Mouse (Mus musculus) E14TG2a.4 (cell line): ENCODE results near the gene 4930469K13Rik.

ENCODE experiments used
- H3K27me3 ChIP-seq: 2 replicates; pipeline ENCODE4 v1.6.1; 2014; ENCODE audit warnings: low read length, control low read depth; ENCODE audit not compliant: insufficient read depth
- H3K36me3 ChIP-seq: 2 replicates; pipeline ENCODE4 v1.6.1; 2014; ENCODE audit warnings: low read length, control low read depth; ENCODE audit not compliant: insufficient read depth
- H3K4me1 ChIP-seq: replicated peaks from 2 replicates; pipeline ENCODE4 v1.6.1; 2014; ENCODE audit warnings: low read depth, low read length, control low read depth
- H3K4me3 ChIP-seq: replicated peaks from 2 replicates; pipeline ENCODE4 v1.5.1; 2014; ENCODE audit warnings: mild to moderate bottlenecking, low read length
- H3K9me3 ChIP-seq: 2 replicates; pipeline ENCODE4 v1.6.1; 2014; ENCODE audit warnings: low read length, control low read depth
- CTCF ChIP-seq: conservative IDR thresholded peaks from 2 replicates; pipeline ENCODE4 v1.5.1; 2014; ENCODE audit warnings: low read length
- NANOG ChIP-seq: IDR thresholded peaks from 2 replicates; pipeline ENCODE4 v1.6.1; 2014; ENCODE audit warnings: borderline replicate concordance, low read length, mixed read lengths
- POU5F1 ChIP-seq: IDR thresholded peaks from 2 replicates; pipeline ENCODE4 v1.6.1; 2014; ENCODE audit warnings: low read length, borderline replicate concordance

The 4930469K13Rik gene

GRCm38 (mm10) chr11:34000416-34000815, 97.9 kb downstream of the 4930469K13Rik start:
- Histone ChIP-seq H3K27me3 (peaks cover 30% of the 10 kb centered on the region), H3K9me3 (no peaks in the 10 kb centered on the region), H3K4me3 (no peak overlapping the region), H3K36me3 (no peaks in the 10 kb centered on the region), H3K4me1 (no peaks in the 10 kb centered on the region)
- no peak for TF ChIP-seq POU5F1
- no peak for TF ChIP-seq NANOG
- TF ChIP-seq CTCF: no peak

GRCm38 (mm10) chr11:33998244-33998643, 100.1 kb downstream of the 4930469K13Rik start:
- H3K36me3 ChIP-seq: no peaks in the 10 kb centered on the region
- no peak for TF ChIP-seq CTCF
- TF ChIP-seq NANOG: no peak
- TF ChIP-seq POU5F1: no peak
- H3K4me3 ChIP-seq: no peak overlapping the region
- no peaks in the 10 kb centered on the region for H3K9me3 ChIP-seq
- H3K27me3 ChIP-seq: peaks cover 38% of the 10 kb centered on the region
- no peaks in the 10 kb centered on the region for H3K4me1 ChIP-seq

- no peak overlapping the region for H3K4me3 ChIP-seq
- H3K9me3 ChIP-seq: no peaks in the 10 kb centered on the region
- H3K4me1 ChIP-seq: no peaks in the 10 kb centered on the region
- peaks cover 42% of the 10 kb centered on the region for H3K27me3 ChIP-seq
- no peaks in the 10 kb centered on the region for H3K36me3 ChIP-seq
- TF ChIP-seq POU5F1 (no peak), NANOG (no peak), CTCF (no peak)
Measured at GRCm38 (mm10) chr11:33993496-33993895, 104.9 kb downstream of the 4930469K13Rik start.

GRCm38 (mm10) chr11:33992938-33993337, 105.4 kb downstream of the 4930469K13Rik start, which contains the start of gene Kcnip1:
TSS of gene Kcnip1 (minus strand) at chr11:33993152.
- peaks cover 39% of the 10 kb centered on the region for H3K27me3 ChIP-seq
- no peaks in the 10 kb centered on the region for H3K9me3 ChIP-seq
- no peaks in the 10 kb centered on the region for H3K4me1 ChIP-seq
- no peak within 1 kb of the TSS for H3K4me3 ChIP-seq
- no peaks in the 10 kb centered on the region for H3K36me3 ChIP-seq
- TF ChIP-seq NANOG: no peak
- no peak for TF ChIP-seq CTCF
- no peak for TF ChIP-seq POU5F1

- no peaks in the 10 kb centered on the region for H3K4me1 ChIP-seq
- H3K4me3 ChIP-seq: no peak overlapping the region
- H3K27me3 ChIP-seq: peaks cover 24% of the 10 kb centered on the region
- H3K36me3 ChIP-seq: no peaks in the 10 kb centered on the region
- TF ChIP-seq POU5F1 (no peak), NANOG (no peak), CTCF (no peak)
- H3K9me3 ChIP-seq: no peaks in the 10 kb centered on the region
Measured at GRCm38 (mm10) chr11:33990002-33990401, 108.4 kb downstream of the 4930469K13Rik start.

GRCm38 (mm10) chr11:33986525-33986924, 111.8 kb downstream of the 4930469K13Rik start:
- no peaks in the 10 kb centered on the region for H3K9me3 ChIP-seq
- TF ChIP-seq NANOG (no peak), POU5F1 (no peak), CTCF (no peak)
- H3K4me1 ChIP-seq: no peaks in the 10 kb centered on the region
- H3K27me3 ChIP-seq: peaks cover 3% of the 10 kb centered on the region; the same call in 1 of the 2 replicates
- no peak overlapping the region for H3K4me3 ChIP-seq
- H3K36me3 ChIP-seq: no peaks in the 10 kb centered on the region

- Histone ChIP-seq H3K27me3 (no peaks in the 10 kb centered on the region), H3K4me1 (no peaks in the 10 kb centered on the region), H3K36me3 (no peaks in the 10 kb centered on the region), H3K4me3 (no peak overlapping the region), H3K9me3 (no peaks in the 10 kb centered on the region)
- no peak for TF ChIP-seq POU5F1
- no peak for TF ChIP-seq NANOG
- no peak for TF ChIP-seq CTCF
Measured at GRCm38 (mm10) chr11:33980146-33980545, 118.2 kb downstream of the 4930469K13Rik start.

- Histone ChIP-seq H3K9me3 (no peaks in the 10 kb centered on the region), H3K4me3 (no peak overlapping the region), H3K4me1 (no peaks in the 10 kb centered on the region), H3K27me3 (peaks cover 6% of the 10 kb centered on the region; the same call in 1 of the 2 replicates), H3K36me3 (no peaks in the 10 kb centered on the region)
- no peak for TF ChIP-seq NANOG
Measured at GRCm38 (mm10) chr11:33975121-33975520, 123.2 kb downstream of the 4930469K13Rik start.

- H3K27me3 ChIP-seq: peaks cover 9% of the 10 kb centered on the region; the same call in 1 of the 2 replicates
- H3K4me3 ChIP-seq: no peak overlapping the region
- TF ChIP-seq NANOG (no peak), CTCF (no peak)
- no peaks in the 10 kb centered on the region for H3K9me3 ChIP-seq
- H3K4me1 ChIP-seq: no peaks in the 10 kb centered on the region
- no peaks in the 10 kb centered on the region for H3K36me3 ChIP-seq
Measured at GRCm38 (mm10) chr11:33974341-33975040, 123.9 kb downstream of the 4930469K13Rik start.

GRCm38 (mm10) chr11:33972114-33972513, 126.2 kb downstream of the 4930469K13Rik start:
- H3K9me3 ChIP-seq: no peaks in the 10 kb centered on the region
- H3K27me3 ChIP-seq: peaks cover 9% of the 10 kb centered on the region; the same call in 1 of the 2 replicates
- H3K36me3 ChIP-seq: no peaks in the 10 kb centered on the region
- no peak overlapping the region for H3K4me3 ChIP-seq
- TF ChIP-seq CTCF (no peak), NANOG (no peak), POU5F1 (no peak)
- H3K4me1 ChIP-seq: no peaks in the 10 kb centered on the region
